28 mouse cellular contexts compared by ENCODE assay signal in genomic region chr1:62094885-62095284, GRCm38 (mm10).
"Had no signal": no experiment of that assay in that cellular context is flagged by ENCODE, and none has a peak within 500 bp of the region (broad histone marks: within the 10 kb centered on the region; RNA-seq: fewer than 3 reads in every experiment).

No protein-coding gene starts in this region.

- H3K4me1 ChIP-seq: embryonic facial prominence, embryonic 10.5 days; embryonic facial prominence, embryonic 12.5 days; embryonic facial prominence, embryonic 15.5 days; forebrain, embryonic 10.5 days; forebrain, embryonic 12.5 days; forebrain, embryonic 13.5 days; forebrain, embryonic 15.5 days had no signal

- DNase-seq: cerebellum, adult 2 months; cerebellum, adult 8-10 months; cerebellum, adult 9-10 months; cerebellum, adult 9-11 months; cerebellum, postnatal 10 days; cerebellum, postnatal 14 days; cerebellum, postnatal 25 days; cerebellum, postnatal 36 days; embryo, embryonic 11 days; forebrain, postnatal 0 days; gastrocnemius, adult 2 months; gastrocnemius, postnatal 10 days; gastrocnemius, postnatal 14 days; gastrocnemius, postnatal 25 days; gastrocnemius, postnatal 36 days; heart, adult 18-20 months; heart, adult 2 months had no signal

- H3K9ac ChIP-seq: embryonic facial prominence, embryonic 12.5 days; embryonic facial prominence, embryonic 13.5 days; embryonic facial prominence, embryonic 15.5 days; forebrain, embryonic 12.5 days; forebrain, embryonic 13.5 days; forebrain, embryonic 15.5 days; forebrain, postnatal 0 days had no signal

- H3K27ac ChIP-seq: embryonic facial prominence, embryonic 10.5 days; embryonic facial prominence, embryonic 12.5 days; embryonic facial prominence, embryonic 13.5 days; embryonic facial prominence, embryonic 15.5 days; forebrain, embryonic 10.5 days; forebrain, embryonic 12.5 days; forebrain, embryonic 13.5 days; forebrain, embryonic 15.5 days; gastrocnemius, adult 2 months; heart, adult 2 months had no signal

- H3K27me3 ChIP-seq: embryonic facial prominence, embryonic 12.5 days; embryonic facial prominence, embryonic 13.5 days; embryonic facial prominence, embryonic 15.5 days; forebrain, embryonic 12.5 days; forebrain, embryonic 13.5 days; forebrain, embryonic 15.5 days had no signal

- H3K4me2 ChIP-seq: embryonic facial prominence, embryonic 12.5 days; embryonic facial prominence, embryonic 13.5 days; embryonic facial prominence, embryonic 15.5 days; forebrain, embryonic 12.5 days; forebrain, embryonic 13.5 days; forebrain, embryonic 15.5 days had no signal

- H3K36me3 ChIP-seq: embryonic facial prominence, embryonic 10.5 days; embryonic facial prominence, embryonic 12.5 days; embryonic facial prominence, embryonic 13.5 days; embryonic facial prominence, embryonic 15.5 days; forebrain, embryonic 10.5 days; forebrain, embryonic 12.5 days; forebrain, embryonic 15.5 days had no signal

- H3K4me3 ChIP-seq: embryonic facial prominence, embryonic 10.5 days; embryonic facial prominence, embryonic 12.5 days; embryonic facial prominence, embryonic 13.5 days; embryonic facial prominence, embryonic 15.5 days; erythroblast, embryonic 14.5 days; forebrain, embryonic 10.5 days; forebrain, embryonic 12.5 days; forebrain, embryonic 13.5 days; forebrain, embryonic 15.5 days; gastrocnemius, adult 2 months; heart, adult 2 months had no signal

- H3K9me3 ChIP-seq: embryonic facial prominence, embryonic 10.5 days; embryonic facial prominence, embryonic 12.5 days; embryonic facial prominence, embryonic 13.5 days; embryonic facial prominence, embryonic 15.5 days; forebrain, embryonic 10.5 days; forebrain, embryonic 12.5 days; forebrain, embryonic 13.5 days; forebrain, embryonic 15.5 days had no signal

- ATAC-seq: forebrain, embryonic 13.5 days; forebrain, embryonic 14.5 days; forebrain, embryonic 15.5 days; forebrain, embryonic 16.5 days; forebrain, postnatal 0 days had no signal
